Mouse (Mus musculus): ENCODE results near the gene Amotl1.

The Amotl1 gene

GRCm38 (mm10) chr9:14646641-14647040 lies 1.8 kb upstream of the Amotl1 start:
- Histone ChIP-seq H3K4me3 (replicated peaks; ENCODE audit: low read length) (no peak overlapping the region), H3K9me3 (ENCODE audit: low read length) (no peaks in the 10 kb centered on the region), H3K27me3 (ENCODE audit: insufficient read depth, low read length) (no peaks in the 10 kb centered on the region), H3K4me1 (replicated peaks; ENCODE audit: low read depth, low read length) (peaks cover 23% of the 10 kb centered on the region), H3K36me3 (ENCODE audit: insufficient read depth, low read length) (no peaks in the 10 kb centered on the region)
- TF ChIP-seq NANOG (IDR thresholded peaks at IDR 0.05; ENCODE audit: borderline replicate concordance, low read length) (no peak), POU5F1 (IDR thresholded peaks at IDR 0.05; ENCODE audit: borderline replicate concordance, low read length) (no peak), CTCF (conservative IDR thresholded peaks at IDR 0.05; ENCODE audit: low read length) (no peak)

DNA sequence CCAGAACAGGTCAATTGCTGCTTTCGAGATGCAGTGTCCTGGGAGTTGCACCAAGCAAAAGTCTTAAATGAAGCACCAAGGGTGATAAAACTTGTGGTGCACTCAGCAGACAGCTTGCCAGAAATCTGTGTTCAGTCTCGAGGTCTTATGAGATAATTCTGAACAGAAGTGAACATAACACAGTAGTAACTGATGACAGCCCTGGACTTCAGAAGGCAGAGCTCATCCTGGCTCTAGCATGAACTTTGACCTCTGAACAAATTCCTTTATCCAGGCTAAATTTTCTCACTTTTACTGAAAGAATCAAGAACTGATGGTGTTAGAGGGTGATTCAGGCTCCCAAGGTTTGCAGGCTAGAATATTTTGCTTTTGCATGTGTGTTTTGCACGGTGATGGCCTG lies 1.2 kb upstream of the Amotl1 start:
- peaks cover 29% of the 10 kb centered on the region for H3K4me1 ChIP-seq (replicated peaks; ENCODE audit: low read depth, low read length)
- no peaks in the 10 kb centered on the region for H3K9me3 ChIP-seq (ENCODE audit: low read length)
- H3K4me3 ChIP-seq (replicated peaks; ENCODE audit: low read length): no peak overlapping the region
- TF ChIP-seq POU5F1 (IDR thresholded peaks at IDR 0.05; ENCODE audit: borderline replicate concordance, low read length): no peak
- TF ChIP-seq NANOG (IDR thresholded peaks at IDR 0.05; ENCODE audit: borderline replicate concordance, low read length): no peak
- TF ChIP-seq CTCF (conservative IDR thresholded peaks at IDR 0.05; ENCODE audit: low read length): no peak
- H3K36me3 ChIP-seq (ENCODE audit: insufficient read depth, low read length): no peaks in the 10 kb centered on the region
- H3K27me3 ChIP-seq (ENCODE audit: insufficient read depth, low read length): no peaks in the 10 kb centered on the region

- Histone ChIP-seq H3K27me3 (ENCODE audit: insufficient read depth, low read length) (no peaks in the 10 kb centered on the region), H3K36me3 (ENCODE audit: insufficient read depth, low read length) (no peaks in the 10 kb centered on the region), H3K4me1 (replicated peaks; ENCODE audit: low read depth, low read length) (peaks cover 41% of the 10 kb centered on the region), H3K4me3 (replicated peaks; ENCODE audit: low read length) (no peak overlapping the region), H3K9me3 (ENCODE audit: low read length) (no peaks in the 10 kb centered on the region)
- TF ChIP-seq CTCF (conservative IDR thresholded peaks at IDR 0.05; ENCODE audit: low read length): no peak
- TF ChIP-seq NANOG (IDR thresholded peaks at IDR 0.05; ENCODE audit: borderline replicate concordance, low read length): no peak
- no peak for TF ChIP-seq POU5F1 (IDR thresholded peaks at IDR 0.05; ENCODE audit: borderline replicate concordance, low read length)
Measured at GRCm38 (mm10) chr9:14643328-14643727, 1.5 kb downstream of the Amotl1 start.

- TF ChIP-seq CTCF (conservative IDR thresholded peaks at IDR 0.05; ENCODE audit: low read length): no peak
- no peak for TF ChIP-seq NANOG (IDR thresholded peaks at IDR 0.05; ENCODE audit: borderline replicate concordance, low read length)
- TF ChIP-seq POU5F1 (IDR thresholded peaks at IDR 0.05; ENCODE audit: borderline replicate concordance, low read length): no peak
- Histone ChIP-seq H3K9me3 (ENCODE audit: low read length) (no peaks in the 10 kb centered on the region), H3K4me1 (replicated peaks; ENCODE audit: low read depth, low read length) (peaks cover 41% of the 10 kb centered on the region), H3K4me3 (replicated peaks; ENCODE audit: low read length) (no peak overlapping the region), H3K27me3 (ENCODE audit: insufficient read depth, low read length) (no peaks in the 10 kb centered on the region), H3K36me3 (ENCODE audit: insufficient read depth, low read length) (no peaks in the 10 kb centered on the region)
Measured at GRCm38 (mm10) chr9:14642251-14643021, 2.4 kb downstream of the Amotl1 start.

DNA sequence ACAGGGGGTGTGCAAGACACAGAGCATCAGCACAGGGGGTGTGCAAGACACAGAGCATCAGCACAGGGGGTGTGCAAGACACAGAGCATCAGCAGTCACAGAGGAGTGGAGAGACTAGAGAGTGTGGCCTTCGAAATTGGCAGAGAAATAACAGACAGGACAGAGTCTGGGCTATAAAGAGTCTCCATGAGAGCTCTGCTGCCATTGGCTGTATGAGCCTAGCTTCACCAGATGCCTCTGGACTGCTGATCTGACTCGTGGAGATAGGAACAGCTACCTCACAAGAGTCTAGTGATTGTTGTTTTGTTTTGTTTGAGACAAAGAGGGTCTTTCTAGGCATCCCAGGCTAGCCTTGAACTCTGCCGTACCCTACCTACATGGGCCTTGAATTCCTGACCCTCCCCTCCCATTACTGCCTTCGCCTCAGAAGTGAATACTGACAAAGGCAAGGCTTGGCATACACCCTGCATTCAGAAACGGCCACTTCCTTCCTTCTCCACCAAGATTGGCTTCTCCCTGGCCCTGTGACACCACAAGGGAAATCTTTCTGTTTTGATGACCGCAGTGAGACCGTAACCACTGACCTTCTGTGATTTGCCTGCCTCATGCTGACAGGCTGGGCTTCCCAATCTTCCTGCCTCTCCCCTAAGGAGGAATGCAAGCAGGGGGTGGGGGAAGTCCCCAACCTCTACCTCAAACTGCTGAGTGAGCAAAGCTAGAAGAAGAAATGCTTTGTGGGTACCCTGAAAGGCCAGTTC lies 3.4 kb downstream of the Amotl1 start:
- Histone ChIP-seq H3K27me3 (ENCODE audit: insufficient read depth, low read length) (no peaks in the 10 kb centered on the region), H3K4me3 (replicated peaks; ENCODE audit: low read length) (0 out of 2 replicates have a peak overlapping the region, but pooled peaks have one; percentile 1), H3K4me1 (replicated peaks; ENCODE audit: low read depth, low read length) (peaks cover 41% of the 10 kb centered on the region), H3K9me3 (ENCODE audit: low read length) (no peaks in the 10 kb centered on the region), H3K36me3 (ENCODE audit: insufficient read depth, low read length) (no peaks in the 10 kb centered on the region)
- TF ChIP-seq NANOG (IDR thresholded peaks at IDR 0.05; ENCODE audit: borderline replicate concordance, low read length) (peak; percentile 34; the same call in 1 of the 2 replicates), CTCF (conservative IDR thresholded peaks at IDR 0.05; ENCODE audit: low read length) (no peak)

DNA sequence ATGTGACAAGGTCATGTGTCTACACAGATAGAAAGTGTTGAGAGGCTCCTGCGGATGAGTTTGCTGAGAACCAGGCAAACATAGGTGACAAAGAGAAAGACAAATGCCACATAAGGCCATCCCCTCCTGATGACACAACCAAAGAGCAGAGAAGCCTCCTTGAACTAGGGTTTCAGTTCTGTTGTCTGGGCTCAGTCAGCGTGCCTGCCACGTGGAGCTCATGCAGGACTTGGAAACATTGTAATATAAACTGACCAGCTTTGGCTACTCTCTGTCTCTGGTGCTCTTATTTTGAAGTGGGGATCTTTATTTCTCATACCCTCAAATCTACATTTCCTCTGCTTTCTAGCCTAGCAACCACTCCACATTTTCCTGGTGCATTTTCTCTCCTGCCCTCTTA lies 8.6 kb downstream of the Amotl1 start:
- TF ChIP-seq CTCF (conservative IDR thresholded peaks at IDR 0.05; ENCODE audit: low read length) (no peak), POU5F1 (IDR thresholded peaks at IDR 0.05; ENCODE audit: borderline replicate concordance, low read length) (no peak), NANOG (IDR thresholded peaks at IDR 0.05; ENCODE audit: borderline replicate concordance, low read length) (no peak)
- Histone ChIP-seq H3K4me1 (replicated peaks; ENCODE audit: low read depth, low read length) (peaks cover 43% of the 10 kb centered on the region), H3K36me3 (ENCODE audit: insufficient read depth, low read length) (no peaks in the 10 kb centered on the region), H3K27me3 (ENCODE audit: insufficient read depth, low read length) (peaks cover 20% of the 10 kb centered on the region), H3K4me3 (replicated peaks; ENCODE audit: low read length) (no peak overlapping the region), H3K9me3 (ENCODE audit: low read length) (no peaks in the 10 kb centered on the region)

GRCm38 (mm10) chr9:14635551-14635950 lies 9.3 kb downstream of the Amotl1 start:
- Histone ChIP-seq H3K9me3 (ENCODE audit: low read length) (no peaks in the 10 kb centered on the region), H3K4me3 (replicated peaks; ENCODE audit: low read length) (no peak overlapping the region), H3K36me3 (ENCODE audit: insufficient read depth, low read length) (no peaks in the 10 kb centered on the region), H3K27me3 (ENCODE audit: insufficient read depth, low read length) (peaks cover 20% of the 10 kb centered on the region), H3K4me1 (replicated peaks; ENCODE audit: low read depth, low read length) (peaks cover 36% of the 10 kb centered on the region)
- no peak for TF ChIP-seq POU5F1 (IDR thresholded peaks at IDR 0.05; ENCODE audit: borderline replicate concordance, low read length)
- TF ChIP-seq NANOG (IDR thresholded peaks at IDR 0.05; ENCODE audit: borderline replicate concordance, low read length): no peak
- TF ChIP-seq CTCF (conservative IDR thresholded peaks at IDR 0.05; ENCODE audit: low read length): no peak

DNA sequence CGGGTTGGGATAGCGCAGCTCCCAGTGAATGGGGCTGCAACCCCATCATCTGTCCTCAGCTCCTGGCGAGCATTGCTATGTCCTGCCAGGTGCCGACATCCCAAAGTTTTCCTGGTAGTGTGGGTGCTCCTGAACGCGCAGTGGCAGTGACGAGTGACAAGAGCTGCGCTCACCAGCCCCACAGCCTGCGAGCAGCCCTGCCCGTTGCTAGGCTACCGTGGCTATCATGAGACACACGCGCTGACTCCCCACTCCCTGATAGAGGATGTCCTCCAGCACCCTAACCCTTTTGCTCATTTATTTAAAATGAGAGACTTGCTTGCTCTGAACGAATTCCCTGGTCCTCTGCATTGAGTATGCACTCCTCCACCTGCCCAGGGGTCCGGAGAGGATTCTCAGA lies 10.7 kb downstream of the Amotl1 start:
- Histone ChIP-seq H3K27me3 (ENCODE audit: insufficient read depth, low read length) (peaks cover 20% of the 10 kb centered on the region), H3K9me3 (ENCODE audit: low read length) (no peaks in the 10 kb centered on the region), H3K4me1 (replicated peaks; ENCODE audit: low read depth, low read length) (peaks cover 29% of the 10 kb centered on the region), H3K4me3 (replicated peaks; ENCODE audit: low read length) (peak overlapping the region; percentile 50; the same call in 1 of the 2 replicates), H3K36me3 (ENCODE audit: insufficient read depth, low read length) (no peaks in the 10 kb centered on the region)
- no peak for TF ChIP-seq POU5F1 (IDR thresholded peaks at IDR 0.05; ENCODE audit: borderline replicate concordance, low read length)
- no peak for TF ChIP-seq CTCF (conservative IDR thresholded peaks at IDR 0.05; ENCODE audit: low read length)
- no peak for TF ChIP-seq NANOG (IDR thresholded peaks at IDR 0.05; ENCODE audit: borderline replicate concordance, low read length)

Measured in E14TG2a.4 (cell line).